Mouse (Mus musculus): ENCODE measurements around the gene Adipor2. TPM values are rescaled to one million over a fixed set of nuclear protein-coding genes. Genes with fewer than 3 reads are reported as not detected.

Adipor2 gene
- polyA plus RNA-seq, 1 experiment from 2014 or later, result 19.9 TPM

GRCm38 (mm10) chr6:119390728-119391127 is 26.8 kb downstream of the Adipor2 start:
- H3K4me1 ChIP-seq (replicated peaks; ENCODE audit: control insufficient read depth, insufficient read depth, low read length), result peaks cover 4% of the 10 kb centered on the region; the same call in 1 of the 2 replicates
- H3K27ac ChIP-seq (ENCODE audit: low read depth, low read length), result no peak overlapping the region
- no peak overlapping the region for H3K4me3 ChIP-seq (ENCODE audit: low read depth, low read length)
- no peaks in the 10 kb centered on the region for H3K36me3 ChIP-seq (ENCODE audit: control insufficient read depth, insufficient read depth, low read length)
- WGBS, result 91% methylated on average over 4 of the region's 4 CpGs
- ATAC-seq (replicated peaks; ENCODE audit: low FRiP score) (no peak), DNase-seq (ENCODE audit: low spot score) (no peak)
- no peaks in the 10 kb centered on the region for H3K27me3 ChIP-seq (ENCODE audit: control insufficient read depth, insufficient read depth, low read length)
- H3K4me2 ChIP-seq (ENCODE audit: low read depth, low read length, severe bottlenecking), result no peak overlapping the region
- H3K9me3 ChIP-seq (ENCODE audit: control insufficient read depth, low read length), result no peaks in the 10 kb centered on the region
- no peak overlapping the region for H3K9ac ChIP-seq (ENCODE audit: low read length)

DNA sequence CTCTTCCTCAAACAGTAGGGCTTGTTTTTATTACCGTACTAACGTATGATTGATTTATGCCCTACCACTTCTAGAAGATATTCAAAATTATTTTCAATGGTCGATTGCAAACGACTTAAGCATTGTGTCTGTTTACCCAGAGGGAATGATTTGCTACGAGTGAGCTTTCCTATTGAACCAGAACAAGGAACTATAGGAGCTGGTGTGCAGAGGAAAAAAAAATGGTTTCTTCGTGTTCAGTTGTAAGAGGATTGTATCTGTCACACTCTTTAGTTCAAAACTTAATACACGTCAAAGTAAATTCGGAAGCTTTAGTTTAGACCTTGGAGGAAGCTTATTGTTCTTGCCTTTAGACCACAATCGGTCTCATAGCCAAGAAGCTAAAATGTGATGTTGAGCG is 28.4 kb downstream of the Adipor2 start:
- Histone ChIP-seq H3K36me3 (ENCODE audit: control insufficient read depth, insufficient read depth, low read length) (no peaks in the 10 kb centered on the region), H3K27ac (ENCODE audit: low read depth, low read length) (no peak overlapping the region; the same call in 1 of the 2 replicates), H3K4me3 (ENCODE audit: low read depth, low read length) (peak overlapping the region; percentile 85), H3K9ac (ENCODE audit: low read length) (peak overlapping the region; percentile 57), H3K27me3 (ENCODE audit: control insufficient read depth, insufficient read depth, low read length) (no peaks in the 10 kb centered on the region), H3K9me3 (ENCODE audit: control insufficient read depth, low read length) (no peaks in the 10 kb centered on the region), H3K4me2 (ENCODE audit: low read depth, low read length, severe bottlenecking) (peak overlapping the region; percentile 79), H3K4me1 (replicated peaks; ENCODE audit: control insufficient read depth, insufficient read depth, low read length) (peaks cover 4% of the 10 kb centered on the region; the same call in 1 of the 2 replicates)
- ATAC-seq (replicated peaks; ENCODE audit: low FRiP score), result 0 out of 2 replicates have a peak, but pooled peaks have one; percentile 14
- DNase-seq (ENCODE audit: low spot score), result no peak
- 29% methylated on average over 10 of the region's 10 CpGs for WGBS

GRCm38 (mm10) chr6:119388650-119389012 is 28.9 kb downstream of the Adipor2 start:
- Histone ChIP-seq H3K36me3 (ENCODE audit: control insufficient read depth, insufficient read depth, low read length) (no peaks in the 10 kb centered on the region), H3K4me1 (replicated peaks; ENCODE audit: control insufficient read depth, insufficient read depth, low read length) (peaks cover 4% of the 10 kb centered on the region; the same call in 1 of the 2 replicates), H3K9ac (ENCODE audit: low read length) (peak overlapping the region; percentile 92), H3K4me3 (ENCODE audit: low read depth, low read length) (peak overlapping the region; percentile 85), H3K27ac (ENCODE audit: low read depth, low read length) (peak overlapping the region; percentile 68), H3K4me2 (ENCODE audit: low read depth, low read length, severe bottlenecking) (peak overlapping the region; percentile 79), H3K9me3 (ENCODE audit: control insufficient read depth, low read length) (no peaks in the 10 kb centered on the region), H3K27me3 (ENCODE audit: control insufficient read depth, insufficient read depth, low read length) (no peaks in the 10 kb centered on the region)
- DNase-seq (ENCODE audit: low spot score), result peak; percentile 97
- under 1% methylated on average over 53 of the region's 53 CpGs for WGBS
- ATAC-seq (replicated peaks; ENCODE audit: low FRiP score), result peak; percentile 99

DNA sequence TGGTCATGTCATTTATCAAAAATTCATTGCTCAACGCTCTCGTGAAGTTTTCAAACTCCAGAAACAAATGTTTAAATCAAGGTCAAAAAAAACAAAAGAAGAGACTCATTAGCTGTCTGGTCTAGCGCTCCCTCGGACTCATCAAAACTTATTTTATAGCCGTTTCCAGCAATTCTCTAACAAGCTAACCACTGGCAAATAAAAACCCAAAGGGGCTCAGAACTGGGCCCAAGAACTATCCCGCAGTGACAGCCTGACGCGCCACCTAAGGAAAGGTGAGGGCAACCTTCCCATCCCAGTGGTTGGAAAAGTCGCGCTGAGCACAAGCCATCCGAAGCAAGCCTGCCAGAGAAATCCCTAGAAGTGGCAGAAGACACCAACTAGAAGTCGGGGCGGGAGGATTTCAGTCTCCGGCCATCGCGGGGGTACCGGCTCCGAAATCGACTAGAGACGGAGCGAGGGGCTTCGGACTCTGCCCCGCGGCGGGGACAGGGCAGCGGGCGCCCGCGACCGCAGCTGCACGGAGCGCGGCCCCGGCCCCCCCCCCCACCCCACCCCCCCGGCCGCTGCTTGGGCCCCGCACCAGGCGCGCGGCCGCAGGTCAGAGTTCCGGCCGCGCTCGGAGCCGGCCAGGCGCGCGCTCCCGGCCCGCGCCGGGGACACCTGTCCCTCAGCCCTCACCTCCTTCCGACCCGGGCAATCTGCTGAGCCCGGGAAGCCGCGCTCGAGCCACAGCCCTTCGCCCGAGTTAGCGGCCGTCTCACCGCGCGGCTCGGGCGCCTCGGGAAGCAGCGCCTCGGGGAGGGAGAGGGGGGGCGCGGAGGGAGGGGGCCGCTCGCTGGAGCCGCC is 29.5 kb downstream of the Adipor2 start:
- H3K4me2 ChIP-seq (ENCODE audit: low read depth, low read length, severe bottlenecking), result peak overlapping the region; percentile 79
- H3K4me3 ChIP-seq (ENCODE audit: low read depth, low read length), result peak overlapping the region; percentile 85
- H3K27ac ChIP-seq (ENCODE audit: low read depth, low read length), result peak overlapping the region; percentile 68
- WGBS, result 1% methylated on average over 46 of the region's 76 CpGs
- no peaks in the 10 kb centered on the region for H3K36me3 ChIP-seq (ENCODE audit: control insufficient read depth, insufficient read depth, low read length)
- no peaks in the 10 kb centered on the region for H3K27me3 ChIP-seq (ENCODE audit: control insufficient read depth, insufficient read depth, low read length)
- H3K4me1 ChIP-seq (replicated peaks; ENCODE audit: control insufficient read depth, insufficient read depth, low read length), result peaks cover 4% of the 10 kb centered on the region; the same call in 1 of the 2 replicates
- H3K9me3 ChIP-seq (ENCODE audit: control insufficient read depth, low read length), result no peaks in the 10 kb centered on the region
- DNase-seq (ENCODE audit: low spot score) (peak; percentile 73), ATAC-seq (replicated peaks; ENCODE audit: low FRiP score) (peak; percentile 89)
- H3K9ac ChIP-seq (ENCODE audit: low read length), result peak overlapping the region; percentile 92

DNA sequence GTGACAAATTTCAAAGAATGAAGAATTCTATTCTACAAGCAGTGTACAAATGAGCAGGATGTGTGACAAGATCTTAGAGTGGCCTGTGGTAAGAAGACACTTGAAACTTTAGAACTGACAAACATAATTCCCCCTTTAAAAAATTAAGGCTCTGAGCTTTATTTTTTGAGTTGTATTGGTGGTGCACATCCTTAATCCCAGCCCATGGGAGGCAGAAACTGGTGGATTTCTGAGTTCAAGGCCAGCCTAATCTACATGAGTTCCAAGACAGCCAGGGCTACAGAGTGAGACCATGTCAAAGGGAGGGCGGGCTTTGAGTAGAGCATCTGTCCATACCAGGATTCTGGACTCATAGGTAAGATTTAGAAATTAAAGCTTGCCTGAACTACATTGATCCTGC is 30.7 kb downstream of the Adipor2 start:
- 92% methylated on average over 1 of the region's 1 CpGs for WGBS
- H3K4me3 ChIP-seq (ENCODE audit: low read depth, low read length), result no peak overlapping the region
- no peaks in the 10 kb centered on the region for H3K36me3 ChIP-seq (ENCODE audit: control insufficient read depth, insufficient read depth, low read length)

GRCm38 (mm10) chr6:119386421-119386820 is 31.1 kb downstream of the Adipor2 start:
- no peak overlapping the region for H3K4me3 ChIP-seq (ENCODE audit: low read depth, low read length)
- no peaks in the 10 kb centered on the region for H3K27me3 ChIP-seq (ENCODE audit: control insufficient read depth, insufficient read depth, low read length)
- H3K9me3 ChIP-seq (ENCODE audit: control insufficient read depth, low read length), result no peaks in the 10 kb centered on the region
- no peaks in the 10 kb centered on the region for H3K36me3 ChIP-seq (ENCODE audit: control insufficient read depth, insufficient read depth, low read length)
- H3K9ac ChIP-seq (ENCODE audit: low read length), result no peak overlapping the region
- 96% methylated on average over 4 of the region's 4 CpGs for WGBS
- ATAC-seq (replicated peaks; ENCODE audit: low FRiP score), result no peak
- no peak overlapping the region for H3K27ac ChIP-seq (ENCODE audit: low read depth, low read length)
- no peak overlapping the region for H3K4me2 ChIP-seq (ENCODE audit: low read depth, low read length, severe bottlenecking)
- no peak for DNase-seq (ENCODE audit: low spot score)
- H3K4me1 ChIP-seq (replicated peaks; ENCODE audit: control insufficient read depth, insufficient read depth, low read length), result peaks cover 4% of the 10 kb centered on the region; the same call in 1 of the 2 replicates

More for the DNA sequence above, 30.7 kb downstream of the Adipor2 start:
- DNase-seq (ENCODE audit: low spot score) (no peak), ATAC-seq (replicated peaks; ENCODE audit: low FRiP score) (no peak)
- H3K4me1 ChIP-seq (replicated peaks; ENCODE audit: control insufficient read depth, insufficient read depth, low read length), result peaks cover 4% of the 10 kb centered on the region; the same call in 1 of the 2 replicates
- H3K9ac ChIP-seq (ENCODE audit: low read length), result no peak overlapping the region; the same call in 1 of the 2 replicates
- H3K4me2 ChIP-seq (ENCODE audit: low read depth, low read length, severe bottlenecking), result peak overlapping the region; percentile 79; the same call in 1 of the 2 replicates
- H3K9me3 ChIP-seq (ENCODE audit: control insufficient read depth, low read length), result no peaks in the 10 kb centered on the region
- H3K27me3 ChIP-seq (ENCODE audit: control insufficient read depth, insufficient read depth, low read length), result no peaks in the 10 kb centered on the region
- no peak overlapping the region for H3K27ac ChIP-seq (ENCODE audit: low read depth, low read length)

DNA sequence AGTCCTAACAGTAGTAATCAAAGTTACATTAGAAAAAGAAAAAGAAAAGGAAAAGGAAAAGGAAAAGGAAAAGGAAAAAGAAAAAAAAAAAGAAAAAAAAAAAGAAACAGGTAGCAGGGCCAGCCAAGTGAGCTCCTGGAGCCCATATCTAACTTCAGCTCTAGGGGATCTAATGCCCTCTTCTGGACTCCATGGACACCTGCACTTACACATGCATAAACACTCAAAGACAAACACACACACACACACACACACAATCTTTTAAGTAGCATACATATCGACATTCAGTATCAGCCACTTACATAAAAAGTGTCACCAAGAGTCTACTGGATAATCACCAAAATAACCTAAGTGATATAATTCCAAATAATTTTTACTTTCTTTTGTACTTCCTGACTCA is 31.8 kb downstream of the Adipor2 start:
- 90% methylated on average over 1 of the region's 1 CpGs for WGBS
- H3K27me3 ChIP-seq (ENCODE audit: control insufficient read depth, insufficient read depth, low read length), result no peaks in the 10 kb centered on the region
- H3K9me3 ChIP-seq (ENCODE audit: control insufficient read depth, low read length), result no peaks in the 10 kb centered on the region
- H3K27ac ChIP-seq (ENCODE audit: low read depth, low read length), result no peak overlapping the region
- ATAC-seq (replicated peaks; ENCODE audit: low FRiP score) (no peak), DNase-seq (ENCODE audit: low spot score) (no peak)
- peaks cover 4% of the 10 kb centered on the region; the same call in 1 of the 2 replicates for H3K4me1 ChIP-seq (replicated peaks; ENCODE audit: control insufficient read depth, insufficient read depth, low read length)
- no peak overlapping the region for H3K9ac ChIP-seq (ENCODE audit: low read length)
- no peaks in the 10 kb centered on the region for H3K36me3 ChIP-seq (ENCODE audit: control insufficient read depth, insufficient read depth, low read length)
- no peak overlapping the region for H3K4me3 ChIP-seq (ENCODE audit: low read depth, low read length)
- no peak overlapping the region for H3K4me2 ChIP-seq (ENCODE audit: low read depth, low read length, severe bottlenecking)

- no peaks in the 10 kb centered on the region for H3K36me3 ChIP-seq (ENCODE audit: control insufficient read depth, insufficient read depth, low read length)
- no peaks in the 10 kb centered on the region for H3K27me3 ChIP-seq (ENCODE audit: control insufficient read depth, insufficient read depth, low read length)
- no peak overlapping the region for H3K27ac ChIP-seq (ENCODE audit: low read depth, low read length)
- DNase-seq (ENCODE audit: low spot score) (no peak), ATAC-seq (replicated peaks; ENCODE audit: low FRiP score) (no peak)
- no peak overlapping the region for H3K4me2 ChIP-seq (ENCODE audit: low read depth, low read length, severe bottlenecking)
- no peak overlapping the region for H3K9ac ChIP-seq (ENCODE audit: low read length)
- WGBS, result 71% methylated on average over 1 of the region's 1 CpGs
- H3K4me1 ChIP-seq (replicated peaks; ENCODE audit: control insufficient read depth, insufficient read depth, low read length), result no peaks in the 10 kb centered on the region
- no peak overlapping the region for H3K4me3 ChIP-seq (ENCODE audit: low read depth, low read length)
- no peaks in the 10 kb centered on the region for H3K9me3 ChIP-seq (ENCODE audit: control insufficient read depth, low read length)
Observed at GRCm38 (mm10) chr6:119378631-119379030, 38.9 kb downstream of the Adipor2 start.

Data from forebrain, embryonic 11.5 days (tissue).